Mouse (Mus musculus) lung, adult 2 months (tissue): ENCODE results near the gene Serpina7. TPM values are rescaled to one million over a fixed set of nuclear protein-coding genes. Genes with fewer than 3 reads are reported as not detected.

Source experiments
- DNase-seq: peaks from one replicate; pipeline ENCODE4 v3.0.0; 2022
- H3K4me1 ChIP-seq: fragments of 200-500 bp; 2 replicates; pipeline ENCODE4 v1.6.1; 2011; ENCODE audit warnings: low read length; ENCODE audit not compliant: control insufficient read depth, insufficient read depth
- H3K4me3 ChIP-seq: fragments of 200-500 bp; replicated peaks from 2 replicates; pipeline ENCODE3; 2011; ENCODE audit warnings: low read depth, mild to moderate bottlenecking, control low read depth, low read length; ENCODE audit errors: extremely low read depth
- CTCF ChIP-seq: fragments of 200-500 bp; IDR thresholded peaks from 2 replicates; pipeline ENCODE4 v1.5.1; 2011; ENCODE audit warnings: mild to moderate bottlenecking, low read length, control low read depth; ENCODE audit not compliant: insufficient read depth
- POLR2A ChIP-seq: fragments of 200-500 bp; IDR thresholded peaks from 2 replicates; pipeline ENCODE4 v1.6.1; 2011; ENCODE audit warnings: low read depth, mild to moderate bottlenecking, control low read depth, low read length, borderline replicate concordance; ENCODE audit errors: extremely low read depth
- WGBS: fragments of 180-500 bp; shearing (Covaris S2); methylation state at CpG from one replicate; pipeline ENCODE4 v1.1.7; 2018; 5-methylcytosine and 5-hydroxymethylcytosine counted together
- polyA plus RNA-seq: library from polyadenylated mRNA; depleted of rRNA; stranded (reverse); fragments of >200 nt; gene quantifications from 2 replicates; pipeline ENCODE4 v1.2.3, GENCODE M21; 2012; rRNA removed

Gene Serpina7
- polyA plus RNA-seq, 1 experiment, result 0.15 TPM

GRCm38 (mm10) chrX:139037666-139038065 is 47.4 kb downstream of the Serpina7 start:
- Histone ChIP-seq H3K4me1 (no peaks in the 10 kb centered on the region), H3K4me3 (no peak overlapping the region)
- 95% methylated on average over 1 of the region's 1 CpGs for WGBS
- no peak for DNase-seq
- TF ChIP-seq CTCF (no peak), POLR2A (no peak)

Other genes starting within 250 kb of the Serpina7 start
- gene Nrk, start 170.8 kb downstream of the Serpina7 start, polyA plus RNA-seq, result 0.05 and 0.12 TPM in 2 replicates
- gene 4930513O06Rik, start 1.0 kb upstream of the Serpina7 start, polyA plus RNA-seq, result not detected in 2 replicates
- gene 4933428M09Rik, start 94.0 kb upstream of the Serpina7 start, polyA plus RNA-seq, result not detected in 2 replicates
- gene Mum1l1, start 124.8 kb upstream of the Serpina7 start, polyA plus RNA-seq, result 0.54 and 1.2 TPM in 2 replicates
- gene Trap1a, start 248.4 kb upstream of the Serpina7 start, polyA plus RNA-seq, result not detected in 2 replicates